Mouse (Mus musculus) ES-Bruce4 (cell line): ENCODE results near the gene Anks1b. TPM values are rescaled to one million over a fixed set of nuclear protein-coding genes. Genes with fewer than 3 reads are reported as not detected.

Experiments used
- H3K27ac ChIP-seq: 2 replicates; pipeline ENCODE4 v1.5.1; 2012; ENCODE audit warnings: low read length, inconsistent platforms; ENCODE audit not compliant: insufficient read depth
- H3K27me3 ChIP-seq: 2 replicates; pipeline ENCODE4 v1.6.1; 2012; ENCODE audit warnings: mild to moderate bottlenecking, low read length, inconsistent platforms; ENCODE audit not compliant: control insufficient read depth, poor library complexity, insufficient read depth, severe bottlenecking
- H3K36me3 ChIP-seq: 2 replicates; pipeline ENCODE4 v1.6.1; 2012; ENCODE audit warnings: inconsistent platforms, mild to moderate bottlenecking, low read length, moderate library complexity; ENCODE audit not compliant: control insufficient read depth, poor library complexity, insufficient read depth, severe bottlenecking
- H3K4me1 ChIP-seq: one replicate; pipeline ENCODE4 v1.8.1; 2011; ENCODE audit warnings: low read length; ENCODE audit not compliant: control insufficient read depth, insufficient read depth
- H3K4me3 ChIP-seq: 2 replicates; pipeline ENCODE4 v1.5.1; 2011; ENCODE audit warnings: low read depth, mild to moderate bottlenecking, low read length
- H3K9ac ChIP-seq: 2 replicates; pipeline ENCODE4 v1.6.1; 2012; ENCODE audit warnings: low read depth, mild to moderate bottlenecking, inconsistent platforms; ENCODE audit not compliant: poor library complexity, severe bottlenecking
- H3K9me3 ChIP-seq: replicated peaks from 2 replicates; pipeline ENCODE4 v1.6.1; 2012; ENCODE audit warnings: mild to moderate bottlenecking, low read length, inconsistent platforms; ENCODE audit not compliant: control insufficient read depth, poor library complexity, insufficient read depth, severe bottlenecking
- CTCF ChIP-seq: IDR thresholded peaks from one replicate; pipeline ENCODE4 v1.8.1; 2011; ENCODE audit warnings: low read depth, low read length
- EP300 ChIP-seq: IDR thresholded peaks from 2 replicates; pipeline ENCODE4 v1.6.1; 2011; ENCODE audit warnings: low read depth, low read length; ENCODE audit not compliant: insufficient read depth
- POLR2A ChIP-seq: IDR thresholded peaks from one replicate; pipeline ENCODE4 v1.8.1; 2011; ENCODE audit warnings: low read length; ENCODE audit not compliant: insufficient read depth
- polyA plus RNA-seq: library from polyadenylated mRNA; stranded (reverse); fragments of >200 nt; gene quantifications from 2 replicates; pipeline ENCODE4 v1.2.4, GENCODE M21; 2011; ENCODE audit warnings: low read depth; ENCODE audit not compliant: missing spikeins, insufficient read depth, insufficient read length

Gene Anks1b
- polyA plus RNA-seq, 1 experiment, result 2.3 TPM

GRCm38 (mm10) chr10:90677421-90677820 lies 804.1 kb downstream of the Anks1b start:
- Histone ChIP-seq H3K9ac (no peak overlapping the region), H3K4me3 (no peak overlapping the region), H3K4me1 (no peaks in the 10 kb centered on the region), H3K27me3 (no peaks in the 10 kb centered on the region), H3K27ac (no peak overlapping the region), H3K9me3 (no peaks in the 10 kb centered on the region), H3K36me3 (no peaks in the 10 kb centered on the region)
- TF ChIP-seq CTCF, result no peak
- no peak for TF ChIP-seq EP300
- no peak for TF ChIP-seq POLR2A

DNA sequence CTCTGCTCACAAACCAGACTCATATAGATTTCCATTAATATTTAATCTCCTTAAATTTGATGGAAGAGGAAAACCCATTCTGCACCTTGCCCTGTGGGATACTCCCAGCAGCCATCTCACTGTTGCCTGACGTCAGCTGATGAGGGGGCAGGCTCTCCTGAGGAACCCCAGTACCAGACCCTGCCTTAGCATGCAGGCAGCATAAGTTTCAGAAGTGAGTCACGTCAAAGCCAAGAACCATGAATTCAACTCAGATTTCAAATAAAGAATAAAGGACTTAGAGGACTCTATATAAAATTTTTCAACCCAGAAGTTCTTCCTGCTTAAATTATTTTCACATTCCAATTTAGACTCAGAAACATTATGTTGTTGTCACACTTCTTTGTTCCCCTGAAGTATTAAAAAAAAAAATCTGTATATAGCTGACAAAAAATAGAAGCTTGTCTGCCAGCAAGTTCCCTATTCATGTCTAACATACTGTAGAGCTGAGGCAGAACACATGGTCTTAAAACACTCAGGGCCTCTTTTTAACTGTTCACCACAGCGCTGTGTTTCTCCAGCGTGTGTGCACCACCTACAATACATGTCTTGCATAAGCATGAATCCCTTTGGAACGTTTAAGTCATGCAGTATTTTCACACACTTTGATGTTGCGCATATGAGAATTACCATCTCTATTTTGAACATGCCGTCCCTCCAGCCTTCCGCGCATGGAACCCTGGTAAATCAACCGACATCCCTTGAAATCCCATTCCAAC lies 806.6 kb downstream of the Anks1b start:
- no peaks in the 10 kb centered on the region; the same call in 1 of the 2 replicates for H3K27me3 ChIP-seq
- H3K36me3 ChIP-seq, result no peaks in the 10 kb centered on the region
- no peak for TF ChIP-seq CTCF
- no peak for TF ChIP-seq EP300
- TF ChIP-seq POLR2A, result no peak
- H3K9ac ChIP-seq, result no peak overlapping the region
- H3K4me1 ChIP-seq, result no peaks in the 10 kb centered on the region
- no peak overlapping the region for H3K4me3 ChIP-seq
- no peaks in the 10 kb centered on the region for H3K9me3 ChIP-seq
- H3K27ac ChIP-seq, result no peak overlapping the region

DNA sequence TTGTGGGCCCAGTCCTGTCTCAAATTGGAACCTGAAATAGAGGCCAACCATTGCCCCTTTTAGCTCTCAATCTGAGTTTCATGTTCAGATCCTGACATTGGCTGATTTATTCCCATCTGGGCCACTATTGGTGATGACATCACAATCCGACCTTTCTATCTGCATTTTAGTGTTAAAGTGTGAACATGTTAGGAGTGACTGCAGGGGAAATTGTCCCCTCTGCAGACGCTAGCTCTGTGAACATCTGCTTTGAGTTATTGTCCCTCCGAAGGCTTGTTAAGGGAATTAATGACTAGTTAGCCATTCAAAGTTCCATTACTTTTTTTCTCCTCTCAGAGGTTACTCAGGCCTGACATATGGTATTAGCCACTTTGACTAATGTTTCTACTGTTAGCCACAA lies 810.5 kb downstream of the Anks1b start:
- TF ChIP-seq CTCF (no peak), POLR2A (no peak), EP300 (no peak)
- no peaks in the 10 kb centered on the region for H3K4me1 ChIP-seq
- H3K9me3 ChIP-seq, result no peaks in the 10 kb centered on the region
- no peak overlapping the region for H3K4me3 ChIP-seq
- no peak overlapping the region for H3K27ac ChIP-seq
- H3K9ac ChIP-seq, result no peak overlapping the region
- no peaks in the 10 kb centered on the region for H3K36me3 ChIP-seq
- no peaks in the 10 kb centered on the region; the same call in 1 of the 2 replicates for H3K27me3 ChIP-seq

DNA sequence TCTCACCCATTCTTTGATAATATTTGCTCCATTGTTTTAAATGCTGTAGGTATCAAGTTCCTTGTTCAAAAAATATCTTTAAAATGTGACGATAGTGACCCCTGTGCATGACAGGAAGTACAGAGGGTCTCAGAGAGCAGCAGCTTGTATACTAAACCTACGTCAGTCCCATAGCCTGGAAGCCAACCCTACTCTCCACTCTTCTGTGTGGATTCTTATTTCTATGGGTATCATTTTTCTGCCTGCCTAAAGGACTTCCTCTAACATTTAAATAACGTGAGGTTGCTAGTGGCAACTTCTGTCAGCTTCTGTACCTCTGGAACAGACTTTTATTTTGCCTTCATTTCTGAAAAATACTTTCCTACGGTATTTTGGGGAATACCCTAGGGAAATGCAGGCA lies 812.1 kb downstream of the Anks1b start:
- Histone ChIP-seq H3K9ac (no peak overlapping the region), H3K4me3 (no peak overlapping the region)
- TF ChIP-seq CTCF (no peak), POLR2A (no peak), EP300 (no peak)

GRCm38 (mm10) chr10:90688153-90688552 lies 814.8 kb downstream of the Anks1b start:
- TF ChIP-seq POLR2A (no peak), EP300 (no peak), CTCF (no peak)
- H3K27me3 ChIP-seq, result no peaks in the 10 kb centered on the region; the same call in 1 of the 2 replicates
- H3K9ac ChIP-seq, result no peak overlapping the region
- no peak overlapping the region for H3K27ac ChIP-seq
- no peaks in the 10 kb centered on the region for H3K4me1 ChIP-seq
- no peaks in the 10 kb centered on the region for H3K36me3 ChIP-seq
- no peak overlapping the region for H3K4me3 ChIP-seq
- H3K9me3 ChIP-seq, result no peaks in the 10 kb centered on the region

More for the DNA sequence above, 812.1 kb downstream of the Anks1b start:
- no peak overlapping the region for H3K27ac ChIP-seq
- no peaks in the 10 kb centered on the region; the same call in 1 of the 2 replicates for H3K27me3 ChIP-seq
- H3K9me3 ChIP-seq, result no peaks in the 10 kb centered on the region
- H3K36me3 ChIP-seq, result no peaks in the 10 kb centered on the region
- no peaks in the 10 kb centered on the region for H3K4me1 ChIP-seq

DNA sequence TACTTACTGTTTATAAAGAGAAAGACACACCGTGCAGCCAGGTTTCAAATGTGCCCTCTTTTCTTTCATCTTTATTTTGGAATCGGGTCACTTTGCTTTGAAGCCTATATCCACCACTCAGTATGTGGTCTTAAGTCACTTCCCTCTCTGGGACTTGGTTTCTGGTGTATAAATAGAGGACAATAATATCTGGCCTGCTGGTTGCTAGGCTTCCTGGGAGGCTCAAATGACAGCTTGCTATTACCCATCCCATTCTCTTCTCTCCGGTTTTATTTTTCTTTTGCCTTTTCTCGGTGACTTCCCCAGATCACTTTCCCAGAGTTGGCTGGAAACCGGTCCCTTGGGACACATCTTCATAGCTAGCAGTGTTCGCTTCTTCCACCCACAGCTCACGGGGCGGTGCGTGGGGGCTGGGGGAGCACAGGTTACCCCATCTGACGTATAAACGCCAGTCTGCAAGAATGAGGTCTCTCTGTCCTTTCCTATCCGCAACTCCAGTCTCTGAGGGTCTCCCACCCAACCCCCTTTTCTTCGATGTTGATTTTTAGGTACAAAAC lies 815.5 kb downstream of the Anks1b start:
- TF ChIP-seq CTCF, result no peak
- no peak for TF ChIP-seq POLR2A
- TF ChIP-seq EP300, result no peak

More for the DNA sequence above, 815.5 kb downstream of the Anks1b start:
- H3K36me3 ChIP-seq, result no peaks in the 10 kb centered on the region
- H3K27me3 ChIP-seq, result no peaks in the 10 kb centered on the region; the same call in 1 of the 2 replicates
- H3K9me3 ChIP-seq, result no peaks in the 10 kb centered on the region
- no peak overlapping the region for H3K4me3 ChIP-seq
- no peak overlapping the region for H3K9ac ChIP-seq
- no peaks in the 10 kb centered on the region for H3K4me1 ChIP-seq
- H3K27ac ChIP-seq, result no peak overlapping the region
